Mouse (Mus musculus): Measurements from ENCODE around the gene Sptssb. TPM values are rescaled to one million over a fixed set of nuclear protein-coding genes. Genes with fewer than 3 reads are reported as not detected.

Gene Sptssb
- polyA plus RNA-seq, 1 experiment from 2014 or later: 1.1 TPM

- no peak overlapping the region for H3K4me2 ChIP-seq (replicated peaks)
- no peaks in the 10 kb centered on the region for H3K4me1 ChIP-seq
- H3K36me3 ChIP-seq: no peaks in the 10 kb centered on the region
- 84% methylated on average over 7 of the region's 7 CpGs for WGBS
- H3K9ac ChIP-seq: no peak overlapping the region
- no peaks in the 10 kb centered on the region for H3K9me3 ChIP-seq
- ATAC-seq (ENCODE audit: insufficient number of reproducible peaks, insufficient read depth, low FRiP score, low TSS enrichment): no peak
- H3K4me3 ChIP-seq: no peak overlapping the region
- no peaks in the 10 kb centered on the region for H3K27me3 ChIP-seq
- no peak overlapping the region for H3K27ac ChIP-seq
These were observed 39.1 kb downstream of the Sptssb start for GRCm38 (mm10) chr3:69820614-69821013.

- ATAC-seq (ENCODE audit: insufficient number of reproducible peaks, insufficient read depth, low FRiP score, low TSS enrichment): no peak
These were observed 39.9 kb downstream of the Sptssb start for GRCm38 (mm10) chr3:69819851-69820200.

DNA sequence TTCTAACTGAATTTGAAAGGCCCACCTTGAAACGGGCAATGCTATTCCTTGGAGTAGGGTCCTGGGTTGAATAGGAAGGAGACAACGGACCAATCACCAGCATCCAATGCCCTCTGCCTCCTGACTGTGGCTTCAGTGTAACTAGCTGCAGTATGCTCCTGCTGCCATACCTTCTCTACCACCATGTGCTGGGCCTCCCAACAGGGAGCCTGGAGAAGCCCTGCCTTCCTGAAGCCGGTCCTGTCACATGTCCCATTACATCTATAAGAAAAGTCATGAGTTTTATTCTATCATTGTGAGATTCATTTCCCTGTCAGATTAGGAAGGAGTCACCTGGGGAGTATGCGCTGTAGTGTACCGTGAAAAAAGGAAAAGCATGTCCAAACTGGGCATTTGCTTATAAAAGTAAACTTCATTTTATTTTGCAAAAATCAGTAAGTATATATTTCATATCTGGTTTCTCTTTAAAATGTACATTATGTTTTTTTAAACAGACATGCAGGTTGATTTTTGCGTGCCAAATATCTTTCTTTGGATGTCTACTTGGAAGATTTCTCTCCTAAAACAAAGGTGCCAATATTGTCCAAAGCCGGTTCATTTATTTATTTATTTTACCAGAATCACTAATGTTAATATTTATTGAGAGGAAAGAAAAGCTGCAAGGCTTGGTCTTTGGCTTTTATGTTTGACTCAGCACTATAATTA, 40.4 kb downstream of the Sptssb start:
- no peaks in the 10 kb centered on the region for H3K9me3 ChIP-seq
- H3K4me3 ChIP-seq: no peak overlapping the region
- no peak overlapping the region for H3K9ac ChIP-seq
- no peak overlapping the region for H3K27ac ChIP-seq
- no peak overlapping the region for H3K4me2 ChIP-seq (replicated peaks)
- ATAC-seq (ENCODE audit: insufficient number of reproducible peaks, insufficient read depth, low FRiP score, low TSS enrichment): no peak
- WGBS: 83% methylated on average over 7 of the region's 7 CpGs
- no peaks in the 10 kb centered on the region for H3K36me3 ChIP-seq
- H3K27me3 ChIP-seq: no peaks in the 10 kb centered on the region
- H3K4me1 ChIP-seq: no peaks in the 10 kb centered on the region

More at GRCm38 (mm10) chr3:69819851-69820200, 39.9 kb downstream of the Sptssb start:
- Histone ChIP-seq H3K27ac (no peak overlapping the region), H3K4me3 (no peak overlapping the region), H3K4me2 (replicated peaks) (no peak overlapping the region), H3K27me3 (no peaks in the 10 kb centered on the region), H3K4me1 (no peaks in the 10 kb centered on the region), H3K36me3 (no peaks in the 10 kb centered on the region), H3K9me3 (no peaks in the 10 kb centered on the region), H3K9ac (no peak overlapping the region)
- 68% methylated on average over 3 of the region's 3 CpGs for WGBS

GRCm38 (mm10) chr3:69818466-69818865, 41.3 kb downstream of the Sptssb start:
- Histone ChIP-seq H3K36me3 (no peaks in the 10 kb centered on the region), H3K4me3 (no peak overlapping the region), H3K4me2 (replicated peaks) (no peak overlapping the region), H3K27me3 (no peaks in the 10 kb centered on the region), H3K9me3 (no peaks in the 10 kb centered on the region), H3K9ac (no peak overlapping the region), H3K27ac (no peak overlapping the region), H3K4me1 (no peaks in the 10 kb centered on the region)
- WGBS: 72% methylated on average over 5 of the region's 5 CpGs
- no peak for ATAC-seq (ENCODE audit: insufficient number of reproducible peaks, insufficient read depth, low FRiP score, low TSS enrichment)

DNA sequence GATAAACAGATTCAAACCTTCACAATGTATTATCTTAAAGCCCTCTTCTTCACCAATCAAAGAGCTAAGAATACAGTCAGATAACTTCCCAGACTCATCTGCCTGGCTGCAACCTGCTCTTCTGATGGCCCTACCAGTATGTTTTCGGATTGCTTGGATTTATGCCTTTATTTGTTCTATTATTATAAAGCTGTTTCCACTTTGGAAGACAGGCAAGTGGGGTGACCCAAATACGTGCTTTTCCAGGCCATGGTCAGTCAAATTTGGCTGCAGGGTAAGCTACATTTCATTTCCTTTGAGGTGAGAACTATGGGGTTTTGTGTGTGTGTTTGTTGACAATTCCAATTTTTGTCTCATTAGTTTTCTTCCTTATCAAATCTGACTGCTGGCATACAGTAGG, 43.2 kb downstream of the Sptssb start:
- Histone ChIP-seq H3K4me3 (no peak overlapping the region), H3K4me2 (replicated peaks) (no peak overlapping the region), H3K9me3 (no peaks in the 10 kb centered on the region), H3K4me1 (no peaks in the 10 kb centered on the region), H3K27ac (no peak overlapping the region), H3K27me3 (no peaks in the 10 kb centered on the region), H3K9ac (no peak overlapping the region), H3K36me3 (no peaks in the 10 kb centered on the region)
- no peak for ATAC-seq (ENCODE audit: insufficient number of reproducible peaks, insufficient read depth, low FRiP score, low TSS enrichment)
- 73% methylated on average over 2 of the region's 2 CpGs for WGBS

- H3K9me3 ChIP-seq: no peaks in the 10 kb centered on the region
- no peak overlapping the region for H3K9ac ChIP-seq
- H3K4me3 ChIP-seq: no peak overlapping the region
- H3K4me1 ChIP-seq: no peaks in the 10 kb centered on the region
- no peaks in the 10 kb centered on the region for H3K36me3 ChIP-seq
- 70% methylated on average over 11 of the region's 11 CpGs for WGBS
- no peak for ATAC-seq (ENCODE audit: insufficient number of reproducible peaks, insufficient read depth, low FRiP score, low TSS enrichment)
- H3K27ac ChIP-seq: no peak overlapping the region
- H3K4me2 ChIP-seq (replicated peaks): no peak overlapping the region
- H3K27me3 ChIP-seq: no peaks in the 10 kb centered on the region
These were observed 46.6 kb downstream of the Sptssb start for GRCm38 (mm10) chr3:69813005-69813695.

DNA sequence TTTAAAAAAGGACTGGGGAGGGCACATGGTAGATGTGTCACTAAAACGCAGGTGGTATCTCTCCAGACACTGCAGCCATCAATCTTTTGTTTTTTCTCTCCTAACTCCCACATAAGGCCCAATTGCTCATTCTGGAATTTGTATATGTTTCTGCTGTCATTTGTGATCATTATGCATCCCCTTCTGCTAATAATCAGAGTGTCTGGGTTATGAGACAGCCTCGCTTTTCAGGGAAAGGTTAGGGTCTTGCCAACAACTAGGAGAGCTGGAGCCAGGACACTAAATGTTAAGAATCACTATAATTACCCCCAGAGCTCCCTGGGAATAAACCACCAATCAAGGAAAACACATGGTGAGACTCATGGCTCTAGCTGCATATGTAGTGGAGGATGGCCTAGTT, 47.3 kb downstream of the Sptssb start:
- Histone ChIP-seq H3K27ac (no peak overlapping the region), H3K9ac (no peak overlapping the region), H3K4me2 (replicated peaks) (no peak overlapping the region), H3K36me3 (no peaks in the 10 kb centered on the region), H3K9me3 (no peaks in the 10 kb centered on the region), H3K4me1 (no peaks in the 10 kb centered on the region), H3K27me3 (no peaks in the 10 kb centered on the region), H3K4me3 (no peak overlapping the region)
- 61% methylated on average over 2 of the region's 2 CpGs for WGBS
- no peak for ATAC-seq (ENCODE audit: insufficient number of reproducible peaks, insufficient read depth, low FRiP score, low TSS enrichment)

DNA sequence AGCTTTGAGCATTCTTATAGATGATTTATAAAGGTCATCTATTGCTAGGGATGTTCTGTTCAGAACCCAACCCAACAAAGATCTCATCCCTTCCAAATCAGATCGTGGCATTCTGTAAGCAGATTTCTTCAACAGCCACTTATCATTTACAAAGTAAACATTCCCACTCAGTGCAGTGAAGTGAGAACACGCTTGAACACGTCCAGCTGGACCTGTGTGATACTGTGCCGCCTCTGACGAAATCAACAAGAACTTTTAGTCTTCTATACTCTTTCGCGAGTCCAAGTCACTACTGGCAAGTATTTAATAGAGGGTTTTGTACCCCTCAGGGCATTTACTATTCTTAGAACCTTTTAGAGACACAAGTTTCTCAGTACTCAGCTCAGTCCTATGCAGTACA, 51.3 kb downstream of the Sptssb start:
- Histone ChIP-seq H3K27me3 (no peaks in the 10 kb centered on the region), H3K4me1 (no peaks in the 10 kb centered on the region), H3K4me3 (no peak overlapping the region), H3K9me3 (no peaks in the 10 kb centered on the region), H3K36me3 (no peaks in the 10 kb centered on the region), H3K4me2 (replicated peaks) (no peak overlapping the region), H3K27ac (no peak overlapping the region), H3K9ac (no peak overlapping the region)
- no peak for ATAC-seq (ENCODE audit: insufficient number of reproducible peaks, insufficient read depth, low FRiP score, low TSS enrichment)
- WGBS: 78% methylated on average over 7 of the region's 7 CpGs

- WGBS: 84% methylated on average over 1 of the region's 1 CpGs
- Histone ChIP-seq H3K9ac (no peak overlapping the region), H3K27me3 (no peaks in the 10 kb centered on the region), H3K4me2 (replicated peaks) (no peak overlapping the region), H3K4me1 (no peaks in the 10 kb centered on the region), H3K4me3 (no peak overlapping the region), H3K27ac (no peak overlapping the region), H3K36me3 (no peaks in the 10 kb centered on the region), H3K9me3 (no peaks in the 10 kb centered on the region)
- no peak for ATAC-seq (ENCODE audit: insufficient number of reproducible peaks, insufficient read depth, low FRiP score, low TSS enrichment)
These were observed 56.6 kb downstream of the Sptssb start for GRCm38 (mm10) chr3:69803137-69803536.

GRCm38 (mm10) chr3:69800829-69801384, 58.8 kb downstream of the Sptssb start:
- Histone ChIP-seq H3K4me2 (replicated peaks) (no peak overlapping the region), H3K27ac (no peak overlapping the region), H3K4me3 (no peak overlapping the region), H3K36me3 (no peaks in the 10 kb centered on the region), H3K4me1 (no peaks in the 10 kb centered on the region), H3K9me3 (no peaks in the 10 kb centered on the region), H3K9ac (no peak overlapping the region), H3K27me3 (no peaks in the 10 kb centered on the region)
- no peak for ATAC-seq (ENCODE audit: insufficient number of reproducible peaks, insufficient read depth, low FRiP score, low TSS enrichment)
- WGBS: 71% methylated on average over 7 of the region's 7 CpGs

DNA sequence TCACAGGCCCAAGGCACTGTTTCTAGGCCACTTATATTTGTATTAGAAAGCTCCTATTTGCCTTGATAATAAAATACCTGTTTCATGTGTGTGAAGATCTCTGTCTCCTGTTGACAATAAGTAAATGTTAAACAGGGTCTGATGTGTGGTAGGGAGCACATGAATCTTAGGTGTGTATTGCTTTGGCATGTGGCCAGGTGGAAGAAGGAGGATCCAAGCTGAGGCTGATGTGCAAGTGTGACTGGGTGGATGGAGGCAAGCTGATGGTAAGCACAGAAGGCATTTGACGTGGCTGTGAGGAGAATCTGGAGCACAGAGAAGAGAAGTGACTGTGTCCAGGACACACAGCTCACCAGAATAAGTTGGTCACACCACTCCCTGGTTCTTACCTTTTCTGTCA, 60.6 kb downstream of the Sptssb start:
- ATAC-seq (ENCODE audit: insufficient number of reproducible peaks, insufficient read depth, low FRiP score, low TSS enrichment): no peak
- WGBS: 82% methylated on average over 1 of the region's 1 CpGs
- Histone ChIP-seq H3K36me3 (no peaks in the 10 kb centered on the region), H3K9ac (no peak overlapping the region), H3K27me3 (no peaks in the 10 kb centered on the region), H3K4me2 (replicated peaks) (no peak overlapping the region), H3K27ac (no peak overlapping the region), H3K4me3 (no peak overlapping the region), H3K9me3 (no peaks in the 10 kb centered on the region), H3K4me1 (no peaks in the 10 kb centered on the region)

- no peak overlapping the region for H3K9ac ChIP-seq
- no peaks in the 10 kb centered on the region for H3K36me3 ChIP-seq
- H3K9me3 ChIP-seq: no peaks in the 10 kb centered on the region
- no peaks in the 10 kb centered on the region for H3K27me3 ChIP-seq
- ATAC-seq (ENCODE audit: insufficient number of reproducible peaks, insufficient read depth, low FRiP score, low TSS enrichment): no peak
- no peak overlapping the region for H3K4me3 ChIP-seq
- no peaks in the 10 kb centered on the region for H3K4me1 ChIP-seq
- no peak overlapping the region for H3K4me2 ChIP-seq (replicated peaks)
- no peak overlapping the region for H3K27ac ChIP-seq
- 85% methylated on average over 2 of the region's 2 CpGs for WGBS
These were observed 61.8 kb downstream of the Sptssb start for GRCm38 (mm10) chr3:69797969-69798368.
